Mouse (Mus musculus) olfactory bulb, adult 2 months (tissue): Measurements from ENCODE around the gene Zfp442. TPM values are rescaled to one million over a fixed set of nuclear protein-coding genes. Genes with fewer than 3 reads are reported as not detected.

Experiments
- polyA plus RNA-seq: library from polyadenylated mRNA; stranded (reverse); fragments of >200 nt; gene quantifications from 2 replicates; pipeline ENCODE4 v1.2.4, GENCODE M21; 2012; ENCODE audit warnings: low replicate concordance; ENCODE audit not compliant: missing spikeins, insufficient read depth, insufficient read length

Gene Zfp442
- polyA plus RNA-seq, 1 experiment = not detected

Other genes starting within 250 kb of the Zfp442 start
- not detected in 2 replicates for gene Zfp937, start 233.4 kb downstream of the Zfp442 start, polyA plus RNA-seq
- gene Gm21994, start 195.9 kb downstream of the Zfp442 start, polyA plus RNA-seq = not detected in 2 replicates
- gene Gm14124, start 194.0 kb downstream of the Zfp442 start, polyA plus RNA-seq = not detected in 2 replicates
- gene Gm10130, start 127.8 kb downstream of the Zfp442 start, polyA plus RNA-seq = not detected in 2 replicates
- not detected in 2 replicates for gene 3300002I08Rik, start 88.7 kb downstream of the Zfp442 start, polyA plus RNA-seq
- gene Zfp345, start 33.6 kb upstream of the Zfp442 start, polyA plus RNA-seq = not detected in 2 replicates
- not detected in 2 replicates for gene Cst7, start 118.9 kb upstream of the Zfp442 start, polyA plus RNA-seq
- not detected in 2 replicates for gene Apmap, start 157.1 kb upstream of the Zfp442 start, polyA plus RNA-seq
- gene Acss1, start 217.0 kb upstream of the Zfp442 start, polyA plus RNA-seq = not detected in 2 replicates
- gene Vsx1, start 237.9 kb upstream of the Zfp442 start, polyA plus RNA-seq = not detected in 2 replicates